Mouse (Mus musculus) stomach, postnatal 0 days (tissue): ENCODE data around the gene Fcgrt.

Source experiments
- CTCF ChIP-seq: IDR thresholded peaks from 2 replicates; pipeline ENCODE4 v1.5.1; 2016; ENCODE audit warnings: antibody characterized with exemption, low read depth, mild to moderate bottlenecking, moderate library complexity
- EP300 ChIP-seq: optimal IDR thresholded peaks from 2 replicates; pipeline ENCODE3; 2016; ENCODE audit warnings: antibody characterized with exemption

- TF ChIP-seq CTCF (no peak), EP300 (no peak)
Observed at GRCm38 (mm10) chr7:45117566-45117965, 13.9 kb upstream of the Fcgrt start.
